Mouse (Mus musculus) stomach, postnatal 0 days (tissue): ENCODE data around the gene Lyz2.

Experiments
- CTCF ChIP-seq: IDR thresholded peaks from 2 replicates; pipeline ENCODE4 v1.5.1; 2016; ENCODE audit warnings: antibody characterized with exemption, low read depth, mild to moderate bottlenecking, moderate library complexity
- EP300 ChIP-seq: optimal IDR thresholded peaks from 2 replicates; pipeline ENCODE3; 2016; ENCODE audit warnings: antibody characterized with exemption

- TF ChIP-seq CTCF (no peak), EP300 (no peak)
Measured at GRCm38 (mm10) chr10:117288197-117289033, 6.3 kb upstream of the Lyz2 start.
